Mouse (Mus musculus) ES-E14 (cell line): ENCODE measurements at regions not wholly inside any gene's neighbourhood (a gene's known extent, or its start where the extent isn't known, plus 50 kb on each side); places are given as distances from the start of the nearest gene placed in this dataset.

ENCODE experiments used
- CHD2 ChIP-seq: IDR thresholded peaks from 2 replicates; pipeline ENCODE4 v1.6.1; 2014; ENCODE audit warnings: mild to moderate bottlenecking, low read depth, low read length, inconsistent platforms
- HCFC1 ChIP-seq: IDR thresholded peaks from 2 replicates; pipeline ENCODE4 v1.6.1; 2012; ENCODE audit warnings: low read length, inconsistent platforms, borderline replicate concordance; ENCODE audit not compliant: insufficient read depth

DNA sequence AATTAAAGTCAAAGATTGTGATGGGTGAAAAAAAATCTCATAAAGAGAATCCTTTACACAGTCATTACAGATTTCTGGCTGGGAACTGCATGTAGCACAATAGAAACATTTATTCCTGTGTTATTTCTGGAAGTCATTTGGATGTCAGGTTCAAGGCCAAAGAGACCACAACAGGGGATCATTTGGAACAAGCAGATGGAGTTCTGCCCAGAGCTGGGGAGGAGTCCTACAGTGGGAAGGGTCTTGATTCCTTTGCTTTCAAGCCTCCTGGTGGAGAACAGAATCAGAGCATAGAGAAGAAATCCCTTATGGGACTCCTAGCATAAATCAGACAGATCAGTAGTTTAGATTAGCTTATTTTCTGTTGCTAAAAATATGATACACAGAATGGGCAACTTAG, 392.4 kb downstream of the Rwdd3 start:
- no peak for TF ChIP-seq CHD2
- TF ChIP-seq HCFC1 = no peak
